24 mouse cellular contexts compared by ENCODE assay signal in the genomic region with DNA sequence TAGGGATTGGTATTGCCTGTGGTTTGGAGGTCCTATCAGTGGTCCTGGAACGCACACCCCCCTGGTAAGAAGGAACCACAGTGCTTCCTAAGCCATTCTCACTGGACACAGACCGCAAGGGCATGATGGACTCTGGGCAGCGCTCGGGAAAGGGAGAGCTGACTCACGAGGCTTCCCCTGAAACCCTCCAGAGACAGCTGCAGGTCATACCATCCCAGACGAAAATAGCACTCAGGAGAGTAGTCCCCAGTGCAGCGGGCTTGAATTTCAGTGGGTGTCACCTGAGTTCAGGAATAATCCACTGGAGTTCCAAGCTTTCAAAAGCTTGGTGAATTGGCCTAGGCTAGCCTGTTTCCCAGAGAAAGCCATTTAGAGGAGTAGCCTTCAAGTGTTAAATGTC. TPM values are rescaled to one million over a fixed set of nuclear protein-coding genes. Genes with fewer than 3 reads are reported as not detected.
DNase-seq lines count a peak whose midpoint lies in the region; ATAC-seq and TF ChIP-seq lines count a peak whose summit lies in the region.
"Had no signal": no experiment of that assay in that cellular context is flagged by ENCODE, and none has a peak within 500 bp of the region (broad histone marks: within the 10 kb centered on the region; RNA-seq: fewer than 3 reads in every experiment).

No protein-coding gene starts in this region.

- TF ChIP-seq CTCF in gastrocnemius, adult 2 months (IDR thresholded peaks at IDR 0.05) = no peak
- TF ChIP-seq CTCF in E14TG2a.4 (conservative IDR thresholded peaks at IDR 0.05; ENCODE audit: low read length) = no peak

- WGBS in heart, embryonic 13.5 days = 58% methylated on average over 7 of the region's 7 CpGs
- 64% methylated on average over 7 of the region's 7 CpGs for WGBS in heart, embryonic 12.5 days

- DNase-seq in gastrocnemius, adult 2 months = peak; percentile 82
- no peak for DNase-seq in gastrocnemius, postnatal 10 days
- DNase-seq in gastrocnemius, postnatal 25 days = peak; percentile 63
- no peak for DNase-seq in layer of hippocampus, adult 11-12 months (ENCODE audit: low spot score)
- DNase-seq in adrenal gland, postnatal 25 days = no peak
- DNase-seq: adrenal gland, postnatal 14 days; cerebellum, adult 18-20 months; cerebellum, adult 9-11 months; cerebellum, postnatal 36 days; kidney, adult 18-20 months; kidney, postnatal 10 days had no signal

- no peak overlapping the region for H3K4me3 ChIP-seq in gastrocnemius, adult 2 months
- no peak overlapping the region for H3K4me3 ChIP-seq in heart, embryonic 13.5 days
- H3K4me3 ChIP-seq in heart, embryonic 12.5 days = no peak overlapping the region
- peak overlapping the region; percentile 32 for H3K4me3 ChIP-seq in E14TG2a.4 (replicated peaks; ENCODE audit: low read length)
- H3K4me3 ChIP-seq: embryonic facial prominence, embryonic 13.5 days; forebrain, embryonic 12.5 days; heart, embryonic 15.5 days; hindbrain, embryonic 13.5 days; intestine, embryonic 15.5 days had no signal

- H3K27me3 ChIP-seq in heart, embryonic 13.5 days (replicated peaks) = no peaks in the 10 kb centered on the region
- H3K27me3 ChIP-seq in heart, embryonic 12.5 days (replicated peaks) = no peaks in the 10 kb centered on the region
- H3K27me3 ChIP-seq in E14TG2a.4 (ENCODE audit: insufficient read depth, low read length) = no peaks in the 10 kb centered on the region
- H3K27me3 ChIP-seq: embryonic facial prominence, embryonic 13.5 days; forebrain, embryonic 12.5 days; heart, embryonic 15.5 days; intestine, embryonic 15.5 days; Patski had no signal

- peak overlapping the region; percentile 90 for H3K27ac ChIP-seq in gastrocnemius, adult 2 months
- H3K27ac ChIP-seq in heart, embryonic 13.5 days (replicated peaks) = peak overlapping the region; percentile 32
- no peak overlapping the region for H3K27ac ChIP-seq in heart, embryonic 12.5 days (ENCODE audit: poor library complexity, severe bottlenecking)
- H3K27ac ChIP-seq: embryonic facial prominence, embryonic 13.5 days; forebrain, embryonic 12.5 days; heart, embryonic 15.5 days; hindbrain, embryonic 13.5 days; hindbrain, postnatal 0 days; intestine, embryonic 15.5 days had no signal

- peaks cover 68% of the 10 kb centered on the region for H3K36me3 ChIP-seq in heart, embryonic 13.5 days
- H3K36me3 ChIP-seq in heart, embryonic 12.5 days = peaks cover 53% of the 10 kb centered on the region
- H3K36me3 ChIP-seq in E14TG2a.4 (ENCODE audit: insufficient read depth, low read length) = no peaks in the 10 kb centered on the region

- H3K4me2 ChIP-seq in heart, embryonic 13.5 days = no peak overlapping the region
- no peak overlapping the region for H3K4me2 ChIP-seq in heart, embryonic 12.5 days
- H3K4me2 ChIP-seq: embryonic facial prominence, embryonic 13.5 days; forebrain, embryonic 12.5 days; heart, embryonic 15.5 days; hindbrain, embryonic 13.5 days; intestine, embryonic 15.5 days had no signal

- no peaks in the 10 kb centered on the region for H3K9me3 ChIP-seq in heart, embryonic 13.5 days
- H3K9me3 ChIP-seq in heart, embryonic 12.5 days (replicated peaks) = 0 out of 2 replicates have a peak, but pooled peaks cover 3% of the 10 kb centered on the region
- no peaks in the 10 kb centered on the region for H3K9me3 ChIP-seq in E14TG2a.4 (ENCODE audit: low read length)
- H3K9me3 ChIP-seq: forebrain, embryonic 12.5 days; heart, embryonic 15.5 days; hindbrain, embryonic 13.5 days; intestine, embryonic 15.5 days had no signal

- intact Hi-C loops in gastrocnemius, adult 2 months (cut with DNase I) = no loop called here

- no peak overlapping the region for H3K9ac ChIP-seq in heart, embryonic 13.5 days
- no peak overlapping the region for H3K9ac ChIP-seq in heart, embryonic 12.5 days
- H3K9ac ChIP-seq: embryonic facial prominence, embryonic 13.5 days; forebrain, embryonic 12.5 days; heart, embryonic 15.5 days; hindbrain, embryonic 13.5 days; intestine, embryonic 15.5 days had no signal

- ATAC-seq in heart, embryonic 13.5 days (ENCODE audit: extremely low read depth, insufficient number of reproducible peaks, low FRiP score, low TSS enrichment) = no peak
- no peak for ATAC-seq in heart, embryonic 12.5 days (ENCODE audit: insufficient number of reproducible peaks, low FRiP score)
- ATAC-seq: activated CD4-positive, CD25-positive, alpha-beta regulatory T cell, adult 4 months; hindbrain, postnatal 0 days; intestine, embryonic 15.5 days had no signal

- 0 out of 2 replicates have a peak, but pooled peaks cover 12% of the 10 kb centered on the region for H3K4me1 ChIP-seq in heart, embryonic 13.5 days
- H3K4me1 ChIP-seq in heart, embryonic 12.5 days (replicated peaks) = no peaks in the 10 kb centered on the region; the same call in 1 of the 2 replicates
- H3K4me1 ChIP-seq in E14TG2a.4 (replicated peaks; ENCODE audit: low read depth, low read length) = peaks cover 18% of the 10 kb centered on the region
- H3K4me1 ChIP-seq: forebrain, embryonic 12.5 days; intestine, embryonic 15.5 days had no signal

RNA-seq across cellular contexts. Expression of gene Casp7, which starts 9.7 kb away (rescaled TPM):
- 1 to 10 TPM; 2.4 to 4.9 TPM for total RNA-seq in gastrocnemius, adult 2 months (2021)
- total RNA-seq in gastrocnemius, postnatal 10 days (2021) = 10 to 100 TPM in 1 of 2 experiments, 1 to 10 TPM in 1; 9.9 to 12.9 TPM
- polyA plus RNA-seq in heart, embryonic 13.5 days (2015; fragmentation: Nextera tagmentation; extraction: Ambion mirVana) = 27.7 and 31.9 TPM in 2 replicates
- polyA plus RNA-seq in heart, embryonic 12.5 days (2016; fragmentation: Nextera tagmentation; extraction: Ambion mirVana) = 31.6 and 33.9 TPM in 2 replicates
- 1 to 10 TPM; 4.1 to 5.3 TPM for total RNA-seq in gastrocnemius, postnatal 25 days (2021)
- total RNA-seq in adrenal gland, postnatal 25 days (2021) = 13.7 and 14.8 TPM in 2 replicates

RNA-seq across cellular contexts. Expression of gene Nrap, which starts 16.7 kb away (rescaled TPM):
- total RNA-seq in gastrocnemius, adult 2 months (2021) = 100 to 1,000 TPM; 675 to 914 TPM
- 100 to 1,000 TPM; 478 to 505 TPM for total RNA-seq in gastrocnemius, postnatal 10 days (2021)
- polyA plus RNA-seq in heart, embryonic 13.5 days (2015; fragmentation: Nextera tagmentation; extraction: Ambion mirVana) = 27.3 and 28.1 TPM in 2 replicates
- polyA plus RNA-seq in heart, embryonic 12.5 days (2016; fragmentation: Nextera tagmentation; extraction: Ambion mirVana) = 23.2 and 26.3 TPM in 2 replicates
- 1,000 to 10,000 TPM in 1 of 2 experiments, 100 to 1,000 TPM in 1; 752 to 1,010 TPM for total RNA-seq in gastrocnemius, postnatal 25 days (2021)
- 0.09 TPM in 1 of 2 replicates, not detected in the other for total RNA-seq in adrenal gland, postnatal 25 days (2021)
- polyA plus RNA-seq: activated CD4-positive, CD25-positive, alpha-beta regulatory T cell, adult 4 months had no signal

RNA-seq across cellular contexts. Expression of gene Plekhs1, which starts 54.9 kb away (rescaled TPM):
- under 1 TPM in 1 of 2 experiments, not detected in 1; 0.20 TPM for total RNA-seq in gastrocnemius, adult 2 months (2021)
- under 1 TPM; 0.31 to 0.47 TPM for total RNA-seq in gastrocnemius, postnatal 10 days (2021)
- not detected in 2 replicates for polyA plus RNA-seq in heart, embryonic 13.5 days (2015; fragmentation: Nextera tagmentation; extraction: Ambion mirVana)
- not detected in 2 replicates for polyA plus RNA-seq in heart, embryonic 12.5 days (2016; fragmentation: Nextera tagmentation; extraction: Ambion mirVana)
- not detected for total RNA-seq in gastrocnemius, postnatal 25 days (2021)
- 0.12 TPM in 1 of 2 replicates, not detected in the other for total RNA-seq in adrenal gland, postnatal 25 days (2021)
- total RNA-seq: adrenal gland, adult 18-20 months; hindbrain, postnatal 0 days had no signal
- polyA plus RNA-seq: C2C12 had no signal

Comparison
In these comparisons a context has a peak if more than half of its experiments do, and no peak if none do; other contexts are left out.
1. DNase-seq: peak in gastrocnemius, adult 2 months (single experiment) and gastrocnemius, postnatal 25 days (single experiment); none in gastrocnemius, postnatal 10 days (single experiment), layer of hippocampus, adult 11-12 months (single experiment) and adrenal gland, postnatal 25 days (single experiment).
2. RNA of gene Nrap, which starts 16.7 kb away (total RNA-seq): 752 to 1,010 TPM in gastrocnemius, postnatal 25 days, 675 to 914 TPM in gastrocnemius, adult 2 months and 478 to 505 TPM in gastrocnemius, postnatal 10 days; 0.09 TPM in adrenal gland, postnatal 25 days; every median in the first group is over 100 times any median in the second.